Comparison of ENCODE assay signal across 19 mouse cellular contexts in the genomic region with DNA sequence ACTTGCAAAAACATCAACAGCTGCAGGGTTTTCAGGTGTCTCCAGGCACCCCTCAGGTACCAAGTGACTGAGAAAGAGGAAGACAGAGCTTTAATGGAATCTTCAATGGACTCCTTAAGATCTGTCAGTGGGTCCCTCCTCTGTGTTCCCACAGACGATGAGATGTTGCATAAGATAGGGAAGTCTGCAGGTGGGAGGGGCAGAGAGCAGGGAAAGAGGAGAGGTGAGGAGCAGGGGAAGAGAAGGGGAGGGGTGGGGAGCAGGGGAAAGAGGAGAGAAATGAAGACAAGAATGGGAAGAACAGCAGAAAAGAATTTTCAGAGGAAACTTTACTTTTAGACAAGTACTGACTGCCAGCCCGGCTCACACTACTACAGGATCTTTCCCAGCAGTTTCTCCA. TPM values are rescaled to one million over a fixed set of nuclear protein-coding genes. Genes with fewer than 3 reads are reported as not detected.
A peak's percentile ranks its signal among the peaks of the same experiment; 100 is the strongest.
DNase-seq lines count a peak whose midpoint lies in the region; ATAC-seq and TF ChIP-seq lines count a peak whose summit lies in the region.
"Had no signal": no experiment of that assay in that cellular context is flagged by ENCODE, and none has a peak within 500 bp of the region (broad histone marks: within the 10 kb centered on the region; RNA-seq: fewer than 3 reads in every experiment).

No protein-coding gene starts in this region.

- ATAC-seq in cerebellum, adult (ENCODE audit: insufficient number of reproducible peaks, low FRiP score, low TSS enrichment) = peak; percentile 17; the same call in 1 of the 2 replicates
- ATAC-seq: CD4-positive, CD25-positive, alpha-beta regulatory T cell, adult 4 months; forebrain, embryonic 16.5 days; intestine, embryonic 16.5 days had no signal

- DNase-seq in cerebellum, postnatal 36 days = no peak
- DNase-seq in gastrocnemius, adult 2 months = no peak
- DNase-seq in gastrocnemius, postnatal 10 days = no peak
- no peak for DNase-seq in layer of hippocampus, adult 2 months (ENCODE audit: low spot score in 2 of 2)
- DNase-seq in layer of hippocampus, postnatal 36 days = no peak
- no peak for DNase-seq in ovary, postnatal 14 days (ENCODE audit: low spot score)
- DNase-seq: adrenal gland, postnatal 10 days; B cell, adult 2 months; gastrocnemius, postnatal 25 days; kidney, adult 8-10 months had no signal

- no peak for TF ChIP-seq CTCF in gastrocnemius, adult 2 months (IDR thresholded peaks at IDR 0.05)
- no peak for TF ChIP-seq CTCF in layer of hippocampus, adult 2 months (conservative IDR thresholded peaks at IDR 0.05)

- peak overlapping the region; percentile 89 for H3K27ac ChIP-seq in gastrocnemius, adult 2 months
- H3K27ac ChIP-seq in layer of hippocampus, adult 2 months = peak overlapping the region; percentile 84
- H3K27ac ChIP-seq: embryonic facial prominence, embryonic 13.5 days; forebrain, embryonic 12.5 days; hindbrain, embryonic 10.5 days; hindbrain, embryonic 14.5 days had no signal

- H3K4me3 ChIP-seq in gastrocnemius, adult 2 months = no peak overlapping the region
- no peak overlapping the region for H3K4me3 ChIP-seq in layer of hippocampus, adult 2 months
- H3K4me3 ChIP-seq: embryonic facial prominence, embryonic 13.5 days; forebrain, embryonic 12.5 days; hindbrain, embryonic 10.5 days had no signal

- intact Hi-C loops in gastrocnemius, adult 2 months (cut with DNase I) = no loop called here

RNA-seq across cellular contexts. Expression of a gene that starts 28.5 kb away (rescaled TPM):
- 100 to 1,000 TPM; 196 to 239 TPM for total RNA-seq in gastrocnemius, adult 2 months (2021)
- 100 to 1,000 TPM; 117 to 150 TPM for total RNA-seq in gastrocnemius, postnatal 10 days (2021)
- 1,000 to 10,000 TPM; 2,581 to 2,789 TPM for total RNA-seq in layer of hippocampus, adult 2 months (2021)
- 1,000 to 10,000 TPM; 2,857 to 3,040 TPM for total RNA-seq in layer of hippocampus, postnatal 36 days (2021)
- total RNA-seq: granulocyte monocyte progenitor cell, adult 5-6 weeks had no signal

Comparison
In these comparisons a context has a peak if more than half of its experiments do, and no peak if none do; other contexts are left out.
1. RNA of a gene that starts 28.5 kb away (total RNA-seq): 2,857 to 3,040 TPM in layer of hippocampus, postnatal 36 days and 2,581 to 2,789 TPM in layer of hippocampus, adult 2 months; 196 to 239 TPM in gastrocnemius, adult 2 months and 117 to 150 TPM in gastrocnemius, postnatal 10 days; every median in the first group is over 10 times any median in the second.